Mouse (Mus musculus) heart, embryonic 10.5 days (tissue): Measurements from ENCODE around the gene Nf2. TPM values are rescaled to one million over a fixed set of nuclear protein-coding genes. Genes with fewer than 3 reads are reported as not detected.

Experiments used
- DNase-seq: peaks from one replicate; pipeline ENCODE4 v3.0.0-alpha.2; 2017; ENCODE audit warnings: low spot score
- H3K27ac ChIP-seq: fragments of 300-500 bp; sonication (generic); 2 replicates; pipeline ENCODE4 v1.5.1; 2016; ENCODE audit warnings: mild to moderate bottlenecking
- H3K27me3 ChIP-seq: fragments of 300-500 bp; sonication (generic); 2 replicates; pipeline ENCODE4 v1.6.1; 2016; ENCODE audit warnings: mild to moderate bottlenecking; ENCODE audit not compliant: poor library complexity, insufficient read depth, severe bottlenecking
- H3K36me3 ChIP-seq: fragments of 300-500 bp; sonication (generic); 2 replicates; pipeline ENCODE4 v1.6.1; 2016; ENCODE audit warnings: mild to moderate bottlenecking, moderate library complexity
- H3K4me1 ChIP-seq: fragments of 300-500 bp; sonication (generic); 2 replicates; pipeline ENCODE4 v1.6.1; 2016; ENCODE audit warnings: mild to moderate bottlenecking
- H3K4me3 ChIP-seq: fragments of 300-500 bp; sonication (generic); 2 replicates; pipeline ENCODE4 v1.5.1; 2016; ENCODE audit warnings: mild to moderate bottlenecking, moderate library complexity
- H3K9me3 ChIP-seq: fragments of 300-500 bp; sonication (generic); 2 replicates; pipeline ENCODE4 v1.6.1; 2016; ENCODE audit warnings: mild to moderate bottlenecking, moderate library complexity
- WGBS: fragments of 180-500 bp; shearing (Covaris S2); methylation state at CpG from one replicate; pipeline ENCODE4 v1.1.7; 2016; 5-methylcytosine and 5-hydroxymethylcytosine counted together
- polyA plus RNA-seq: library from polyadenylated mRNA; unstranded; fragments of >200 nt; fragmentation: Nextera tagmentation; extraction: Ambion mirVana; gene quantifications from 2 replicates; pipeline ENCODE4 v1.2.1, GENCODE M21; 2016

The Nf2 gene
- polyA plus RNA-seq, 1 experiment from 2014 or later: 43.2 TPM

GRCm38 (mm10) chr11:4747285-4747684 lies 102.1 kb downstream of the Nf2 start:
- Histone ChIP-seq H3K4me1 (peaks cover 29% of the 10 kb centered on the region), H3K9me3 (no peaks in the 10 kb centered on the region), H3K27ac (no peak overlapping the region), H3K4me3 (peak overlapping the region; percentile 67), H3K36me3 (no peaks in the 10 kb centered on the region), H3K27me3 (peaks cover 98% of the 10 kb centered on the region)
- 2% methylated on average over 12 of the region's 12 CpGs for WGBS
- no peak for DNase-seq

GRCm38 (mm10) chr11:4746733-4747132 lies 102.6 kb downstream of the Nf2 start, which contains the start of gene Cabp7:
Cabp7 (minus strand) TSS chr11:4746778.
- Histone ChIP-seq H3K4me3 (peak within 1 kb of the TSS; percentile 67), H3K4me1 (peaks cover 29% of the 10 kb centered on the region), H3K36me3 (no peaks in the 10 kb centered on the region), H3K27ac (no peak within 1 kb of the TSS; the same call in 1 of the 2 replicates), H3K27me3 (peaks cover 98% of the 10 kb centered on the region), H3K9me3 (no peaks in the 10 kb centered on the region)
- no peak for DNase-seq
- WGBS: 3% methylated on average over 62 of the region's 73 CpGs

GRCm38 (mm10) chr11:4745969-4746368 lies 103.4 kb downstream of the Nf2 start:
- Histone ChIP-seq H3K27me3 (peaks cover 99% of the 10 kb centered on the region), H3K4me3 (peak overlapping the region; percentile 67), H3K27ac (no peak overlapping the region; the same call in 1 of the 2 replicates), H3K36me3 (no peaks in the 10 kb centered on the region), H3K4me1 (peaks cover 29% of the 10 kb centered on the region), H3K9me3 (no peaks in the 10 kb centered on the region)
- WGBS: under 1% methylated on average over 39 of the region's 39 CpGs
- no peak for DNase-seq

- WGBS: 62% methylated on average over 6 of the region's 6 CpGs
- peaks cover 29% of the 10 kb centered on the region for H3K4me1 ChIP-seq
- H3K27ac ChIP-seq: no peak overlapping the region
- DNase-seq: no peak
- H3K36me3 ChIP-seq: no peaks in the 10 kb centered on the region
- no peaks in the 10 kb centered on the region for H3K9me3 ChIP-seq
- H3K27me3 ChIP-seq: peaks cover 98% of the 10 kb centered on the region
- no peak overlapping the region for H3K4me3 ChIP-seq
Observed at GRCm38 (mm10) chr11:4744691-4745090, 104.6 kb downstream of the Nf2 start.

- WGBS: 46% methylated on average over 5 of the region's 5 CpGs
- H3K27me3 ChIP-seq: peaks cover 87% of the 10 kb centered on the region
- H3K4me3 ChIP-seq: no peak overlapping the region
Observed at GRCm38 (mm10) chr11:4740785-4741184, 108.6 kb downstream of the Nf2 start.

GRCm38 (mm10) chr11:4738719-4739118 lies 110.6 kb downstream of the Nf2 start:
- Histone ChIP-seq H3K27me3 (peaks cover 73% of the 10 kb centered on the region), H3K4me3 (no peak overlapping the region), H3K27ac (no peak overlapping the region), H3K9me3 (no peaks in the 10 kb centered on the region), H3K36me3 (peaks cover 7% of the 10 kb centered on the region; the same call in 1 of the 2 replicates), H3K4me1 (peaks cover 22% of the 10 kb centered on the region)
- WGBS: 91% methylated on average over 16 of the region's 16 CpGs
- no peak for DNase-seq

More at GRCm38 (mm10) chr11:4740785-4741184, 108.6 kb downstream of the Nf2 start:
- Histone ChIP-seq H3K27ac (no peak overlapping the region), H3K4me1 (peaks cover 19% of the 10 kb centered on the region), H3K9me3 (no peaks in the 10 kb centered on the region), H3K36me3 (peaks cover 7% of the 10 kb centered on the region; the same call in 1 of the 2 replicates)
- DNase-seq: no peak

- Histone ChIP-seq H3K36me3 (peaks cover 7% of the 10 kb centered on the region; the same call in 1 of the 2 replicates), H3K4me3 (no peak overlapping the region), H3K9me3 (no peaks in the 10 kb centered on the region), H3K4me1 (peaks cover 22% of the 10 kb centered on the region), H3K27me3 (peaks cover 62% of the 10 kb centered on the region), H3K27ac (no peak overlapping the region)
- 82% methylated on average over 10 of the region's 10 CpGs for WGBS
- DNase-seq: no peak
Observed at GRCm38 (mm10) chr11:4737682-4738081, 111.7 kb downstream of the Nf2 start.

- Histone ChIP-seq H3K27me3 (peaks cover 50% of the 10 kb centered on the region), H3K36me3 (peaks cover 14% of the 10 kb centered on the region; the same call in 1 of the 2 replicates), H3K4me1 (peaks cover 25% of the 10 kb centered on the region), H3K9me3 (no peaks in the 10 kb centered on the region), H3K27ac (no peak overlapping the region), H3K4me3 (no peak overlapping the region)
- no peak for DNase-seq
- WGBS: 45% methylated on average over 6 of the region's 6 CpGs
Observed at GRCm38 (mm10) chr11:4736355-4736754, 113.0 kb downstream of the Nf2 start.

GRCm38 (mm10) chr11:4734179-4734578 lies 115.2 kb downstream of the Nf2 start:
- Histone ChIP-seq H3K36me3 (peaks cover 19% of the 10 kb centered on the region; the same call in 1 of the 2 replicates), H3K4me3 (no peak overlapping the region), H3K27me3 (peaks cover 30% of the 10 kb centered on the region), H3K4me1 (peaks cover 39% of the 10 kb centered on the region), H3K9me3 (no peaks in the 10 kb centered on the region), H3K27ac (no peak overlapping the region)
- 28% methylated on average over 12 of the region's 12 CpGs for WGBS
- DNase-seq: no peak

- DNase-seq: no peak
- Histone ChIP-seq H3K4me1 (peaks cover 39% of the 10 kb centered on the region), H3K4me3 (no peak overlapping the region), H3K27ac (no peak overlapping the region), H3K36me3 (peaks cover 12% of the 10 kb centered on the region; the same call in 1 of the 2 replicates), H3K27me3 (peaks cover 11% of the 10 kb centered on the region), H3K9me3 (no peaks in the 10 kb centered on the region)
- WGBS: 71% methylated on average over 7 of the region's 7 CpGs
Observed at GRCm38 (mm10) chr11:4731781-4732180, 117.6 kb downstream of the Nf2 start.

- H3K9me3 ChIP-seq: no peaks in the 10 kb centered on the region
- no peak overlapping the region for H3K27ac ChIP-seq
- peaks cover 8% of the 10 kb centered on the region for H3K27me3 ChIP-seq
- H3K36me3 ChIP-seq: peaks cover 12% of the 10 kb centered on the region; the same call in 1 of the 2 replicates
- H3K4me3 ChIP-seq: no peak overlapping the region
- no peak for DNase-seq
- WGBS: 62% methylated on average over 5 of the region's 5 CpGs
- peaks cover 33% of the 10 kb centered on the region for H3K4me1 ChIP-seq
Observed at GRCm38 (mm10) chr11:4730913-4731312, 118.4 kb downstream of the Nf2 start.

GRCm38 (mm10) chr11:4730096-4730495 lies 119.2 kb downstream of the Nf2 start:
- peaks cover 18% of the 10 kb centered on the region; the same call in 1 of the 2 replicates for H3K36me3 ChIP-seq
- H3K4me3 ChIP-seq: no peak overlapping the region
- no peak for DNase-seq
- no peaks in the 10 kb centered on the region for H3K9me3 ChIP-seq
- H3K27me3 ChIP-seq: no peaks in the 10 kb centered on the region
- H3K27ac ChIP-seq: no peak overlapping the region
- H3K4me1 ChIP-seq: peaks cover 25% of the 10 kb centered on the region
- WGBS: 73% methylated on average over 6 of the region's 6 CpGs

- no peak overlapping the region for H3K4me3 ChIP-seq
- no peak overlapping the region for H3K27ac ChIP-seq
- peaks cover 24% of the 10 kb centered on the region for H3K4me1 ChIP-seq
- peaks cover 22% of the 10 kb centered on the region; the same call in 1 of the 2 replicates for H3K36me3 ChIP-seq
- WGBS: 56% methylated on average over 12 of the region's 12 CpGs
- DNase-seq: no peak
- no peaks in the 10 kb centered on the region for H3K9me3 ChIP-seq
- H3K27me3 ChIP-seq: no peaks in the 10 kb centered on the region
Observed at GRCm38 (mm10) chr11:4729603-4730002, 119.7 kb downstream of the Nf2 start.

- Histone ChIP-seq H3K4me3 (no peak overlapping the region), H3K4me1 (peaks cover 17% of the 10 kb centered on the region), H3K36me3 (peaks cover 35% of the 10 kb centered on the region), H3K27me3 (no peaks in the 10 kb centered on the region), H3K27ac (no peak overlapping the region), H3K9me3 (no peaks in the 10 kb centered on the region)
- 81% methylated on average over 8 of the region's 8 CpGs for WGBS
- no peak for DNase-seq
Observed at GRCm38 (mm10) chr11:4721728-4722127, 127.6 kb downstream of the Nf2 start.
